Mouse (Mus musculus) kidney, embryonic 16.5 days (tissue): ENCODE measurements around the gene Dnajb4. TPM values are rescaled to one million over a fixed set of nuclear protein-coding genes. Genes with fewer than 3 reads are reported as not detected.

Source experiments
- ATAC-seq: fragments of 200-750 bp; cut with Nextera tagmentation; 2 replicates; pipeline ENCODE4 v1.8.0; 2017; ENCODE audit warnings: moderate TSS enrichment; ENCODE audit not compliant: low FRiP score, low TSS enrichment
- H3K27ac ChIP-seq: fragments of 300-500 bp; sonication (generic); 2 replicates; pipeline ENCODE4 v1.5.1; 2014; ENCODE audit warnings: low read length
- H3K27me3 ChIP-seq: fragments of 300-500 bp; sonication (generic); 2 replicates; pipeline ENCODE4 v1.6.1; 2014; ENCODE audit warnings: low read length, control low read depth, mixed read lengths; ENCODE audit not compliant: insufficient read depth
- H3K36me3 ChIP-seq: fragments of 300-500 bp; sonication (generic); 2 replicates; pipeline ENCODE4 v1.6.1; 2014; ENCODE audit warnings: low read length, control low read depth, mixed read lengths; ENCODE audit not compliant: insufficient read depth
- H3K4me1 ChIP-seq: fragments of 300-500 bp; sonication (generic); 2 replicates; pipeline ENCODE4 v1.6.1; 2014; ENCODE audit warnings: low read length, control low read depth, mixed read lengths; ENCODE audit not compliant: insufficient read depth
- H3K4me2 ChIP-seq: fragments of 300-500 bp; sonication (generic); replicated peaks from 2 replicates; pipeline ENCODE4 v1.6.1; 2014; ENCODE audit warnings: low read depth, low read length
- H3K4me3 ChIP-seq: fragments of 300-500 bp; sonication (generic); 2 replicates; pipeline ENCODE4 v1.5.1; 2014; ENCODE audit warnings: mild to moderate bottlenecking, low read length
- H3K9ac ChIP-seq: fragments of 300-500 bp; sonication (generic); replicated peaks from 2 replicates; pipeline ENCODE4 v1.6.1; 2014; ENCODE audit warnings: low read length
- H3K9me3 ChIP-seq: fragments of 300-500 bp; sonication (generic); 2 replicates; pipeline ENCODE4 v1.6.1; 2016; ENCODE audit warnings: low read length, control low read depth
- whole genome bisulfite sequencing: fragments of 180-500 bp; shearing (Covaris S2); extraction: QIAGEN DNeasy Blood & Tissue Kit; methylation state at CpG from one replicate; pipeline ENCODE4 v1.1.7; 2014; 5-methylcytosine and 5-hydroxymethylcytosine counted together
- polyA plus RNA-seq: library from polyadenylated mRNA; unstranded; fragments of >200 nt; fragmentation: Nextera tagmentation; extraction: Ambion mirVana; gene quantifications from 2 replicates; pipeline ENCODE4 v1.2.1, GENCODE M21; 2015

Gene Dnajb4
- polyA plus RNA-seq, 1 experiment from 2014 or later, result 34.1 TPM

GRCm38 (mm10) chr3:152235805-152236204 is 25.7 kb upstream of the Dnajb4 start:
- no peaks in the 10 kb centered on the region for H3K4me1 ChIP-seq
- no peak for ATAC-seq
- 98% methylated on average over 1 of the region's 1 CpGs for WGBS
- no peak overlapping the region for H3K27ac ChIP-seq
- no peak overlapping the region for H3K9ac ChIP-seq
- no peaks in the 10 kb centered on the region for H3K9me3 ChIP-seq
- H3K4me2 ChIP-seq, result no peak overlapping the region
- H3K27me3 ChIP-seq, result no peaks in the 10 kb centered on the region
- no peak overlapping the region for H3K4me3 ChIP-seq
- H3K36me3 ChIP-seq, result peaks cover 39% of the 10 kb centered on the region

GRCm38 (mm10) chr3:152235238-152235637 is 25.1 kb upstream of the Dnajb4 start:
- WGBS, result 100% methylated on average over 1 of the region's 1 CpGs
- H3K27me3 ChIP-seq, result no peaks in the 10 kb centered on the region
- no peak overlapping the region for H3K4me3 ChIP-seq
- no peaks in the 10 kb centered on the region for H3K4me1 ChIP-seq
- H3K9ac ChIP-seq, result no peak overlapping the region
- no peak overlapping the region for H3K4me2 ChIP-seq
- no peak overlapping the region for H3K27ac ChIP-seq
- no peak for ATAC-seq
- no peaks in the 10 kb centered on the region for H3K9me3 ChIP-seq
- H3K36me3 ChIP-seq, result peaks cover 45% of the 10 kb centered on the region

- Histone ChIP-seq H3K4me3 (no peak overlapping the region), H3K4me2 (no peak overlapping the region), H3K27ac (no peak overlapping the region), H3K4me1 (no peaks in the 10 kb centered on the region), H3K9me3 (no peaks in the 10 kb centered on the region), H3K36me3 (peaks cover 52% of the 10 kb centered on the region), H3K27me3 (no peaks in the 10 kb centered on the region), H3K9ac (no peak overlapping the region)
- 54% methylated on average over 6 of the region's 6 CpGs for WGBS
- no peak for ATAC-seq
Observed at GRCm38 (mm10) chr3:152231333-152232100, 21.4 kb upstream of the Dnajb4 start.

DNA sequence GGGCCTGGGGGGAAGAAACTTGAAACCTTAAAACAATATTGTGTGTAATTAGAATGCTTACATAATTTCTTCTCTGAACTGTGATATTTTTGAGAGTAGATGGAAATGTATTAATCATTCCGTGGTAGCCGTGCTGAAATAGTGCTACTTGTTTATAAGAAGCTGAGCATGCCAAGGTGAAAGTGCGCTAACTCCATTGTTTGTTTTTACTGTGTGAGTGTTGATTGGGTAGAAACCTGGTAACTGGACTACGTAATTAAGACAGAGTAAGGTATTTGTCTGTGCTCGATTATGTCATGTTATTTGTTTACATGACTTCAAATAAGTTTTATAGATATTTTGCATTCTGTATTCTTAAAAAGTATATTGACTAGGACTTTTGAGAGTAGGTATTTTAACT is 19.2 kb upstream of the Dnajb4 start:
- Histone ChIP-seq H3K4me1 (no peaks in the 10 kb centered on the region), H3K27me3 (no peaks in the 10 kb centered on the region), H3K27ac (no peak overlapping the region), H3K36me3 (peaks cover 63% of the 10 kb centered on the region), H3K9me3 (no peaks in the 10 kb centered on the region), H3K4me3 (no peak overlapping the region), H3K9ac (no peak overlapping the region), H3K4me2 (no peak overlapping the region)
- ATAC-seq, result no peak
- 87% methylated on average over 5 of the region's 5 CpGs for WGBS

DNA sequence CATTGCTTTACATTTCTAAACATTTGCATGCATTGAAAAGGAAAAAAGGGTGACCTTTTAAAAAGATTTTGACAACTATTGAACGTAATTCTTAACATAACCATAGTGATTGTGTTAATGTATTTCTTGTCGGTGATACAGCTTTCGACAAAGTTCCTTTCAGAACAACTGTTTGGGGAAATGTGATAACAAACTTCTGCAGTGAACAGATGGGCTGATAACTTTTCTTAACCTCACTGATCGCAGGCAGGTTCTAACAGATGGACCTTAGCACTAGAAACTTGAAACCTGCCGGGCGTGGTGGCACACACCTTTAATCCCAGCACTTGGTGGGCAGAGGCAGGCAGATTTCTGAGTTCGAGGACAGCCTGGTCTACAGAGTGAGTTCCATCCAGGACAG is 18.7 kb upstream of the Dnajb4 start:
- Histone ChIP-seq H3K4me3 (no peak overlapping the region), H3K9me3 (no peaks in the 10 kb centered on the region), H3K9ac (no peak overlapping the region), H3K4me2 (no peak overlapping the region), H3K4me1 (no peaks in the 10 kb centered on the region), H3K36me3 (peaks cover 67% of the 10 kb centered on the region), H3K27ac (no peak overlapping the region), H3K27me3 (no peaks in the 10 kb centered on the region)
- 94% methylated on average over 7 of the region's 7 CpGs for WGBS
- no peak for ATAC-seq

DNA sequence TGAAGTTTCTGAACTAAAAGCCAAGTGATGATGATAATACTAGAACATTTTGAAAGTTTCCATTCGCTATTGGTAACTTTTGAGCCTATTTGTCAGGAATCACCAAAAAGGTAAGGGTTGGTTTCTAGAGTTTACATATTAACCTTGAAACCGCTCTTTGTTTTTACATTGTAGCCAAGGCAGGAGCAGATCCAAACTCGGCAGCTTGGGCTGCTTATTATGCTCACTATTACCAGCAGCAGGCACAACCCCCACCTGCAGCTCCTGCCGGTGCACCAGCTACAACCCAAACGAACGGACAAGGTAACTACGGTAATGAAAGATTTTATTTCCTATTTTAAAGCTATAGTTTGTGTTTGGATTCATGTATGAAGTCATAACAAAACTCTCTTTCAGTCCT is 15.8 kb upstream of the Dnajb4 start:
- H3K4me3 ChIP-seq, result no peak overlapping the region
- no peaks in the 10 kb centered on the region for H3K27me3 ChIP-seq
- H3K9ac ChIP-seq, result no peak overlapping the region
- H3K4me2 ChIP-seq, result no peak overlapping the region
- 85% methylated on average over 7 of the region's 7 CpGs for WGBS
- no peak for ATAC-seq
- H3K9me3 ChIP-seq, result no peaks in the 10 kb centered on the region
- H3K27ac ChIP-seq, result no peak overlapping the region
- peaks cover 75% of the 10 kb centered on the region for H3K36me3 ChIP-seq
- H3K4me1 ChIP-seq, result no peaks in the 10 kb centered on the region

DNA sequence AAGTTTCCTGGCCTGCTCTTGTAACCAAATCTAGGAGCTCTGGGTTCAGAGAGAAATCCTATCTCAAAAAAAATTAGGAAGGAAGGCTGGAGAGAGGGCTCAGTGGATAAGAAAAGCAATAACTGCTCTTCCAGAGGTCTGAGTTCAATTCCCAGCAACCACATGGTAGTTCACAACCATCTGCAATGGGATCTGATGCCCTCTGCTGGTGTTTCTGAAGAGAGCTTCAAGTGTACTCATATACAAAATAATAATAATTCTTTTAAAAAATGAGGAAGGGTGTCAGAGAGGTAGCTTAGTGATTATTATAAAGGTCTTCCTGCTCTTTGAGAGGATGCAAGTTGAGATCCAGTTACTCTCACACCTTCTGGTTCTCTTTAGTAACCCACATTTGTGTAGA is 14.8 kb upstream of the Dnajb4 start:
- peaks cover 71% of the 10 kb centered on the region for H3K36me3 ChIP-seq
- H3K9ac ChIP-seq, result no peak overlapping the region
- no peaks in the 10 kb centered on the region for H3K9me3 ChIP-seq
- no peak overlapping the region for H3K4me3 ChIP-seq
- H3K4me1 ChIP-seq, result no peaks in the 10 kb centered on the region
- H3K27ac ChIP-seq, result no peak overlapping the region
- no peaks in the 10 kb centered on the region for H3K27me3 ChIP-seq
- no peak overlapping the region for H3K4me2 ChIP-seq
- ATAC-seq, result no peak

DNA sequence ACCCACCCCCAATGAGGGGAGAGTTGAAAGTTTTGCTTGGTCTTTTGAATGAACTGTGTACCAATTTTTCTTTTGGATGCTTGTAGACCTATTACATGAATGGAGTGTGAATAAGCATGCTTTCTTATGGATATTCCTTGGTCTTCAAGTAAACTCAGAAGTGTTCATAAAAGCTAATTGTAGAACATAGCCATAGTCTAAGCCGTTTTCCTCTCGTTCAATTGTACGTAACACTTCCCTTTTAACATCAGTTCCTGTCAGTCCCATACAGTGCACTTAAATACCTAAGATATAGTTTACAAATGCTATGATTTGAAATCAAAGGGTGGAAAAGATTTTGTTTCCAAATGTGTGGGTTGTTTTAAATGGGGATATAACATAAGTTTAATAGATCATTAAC is 3.3 kb upstream of the Dnajb4 start:
- ATAC-seq, result no peak
- 31% methylated on average over 3 of the region's 3 CpGs for WGBS
- Histone ChIP-seq H3K4me2 (peak overlapping the region; percentile 89), H3K4me3 (peak overlapping the region; percentile 93), H3K36me3 (peaks cover 24% of the 10 kb centered on the region), H3K9ac (no peak overlapping the region), H3K27me3 (no peaks in the 10 kb centered on the region), H3K27ac (no peak overlapping the region), H3K4me1 (peaks cover 26% of the 10 kb centered on the region), H3K9me3 (no peaks in the 10 kb centered on the region)

- Histone ChIP-seq H3K4me2 (peak overlapping the region; percentile 89), H3K9ac (peak overlapping the region; percentile 100), H3K9me3 (no peaks in the 10 kb centered on the region), H3K27me3 (no peaks in the 10 kb centered on the region), H3K4me1 (peaks cover 27% of the 10 kb centered on the region), H3K4me3 (peak overlapping the region; percentile 93), H3K36me3 (peaks cover 12% of the 10 kb centered on the region; the same call in 1 of the 2 replicates), H3K27ac (no peak overlapping the region)
- no peak for ATAC-seq
- WGBS, result 15% methylated on average over 7 of the region's 7 CpGs
Observed at GRCm38 (mm10) chr3:152211731-152212279, 1.7 kb upstream of the Dnajb4 start.

DNA sequence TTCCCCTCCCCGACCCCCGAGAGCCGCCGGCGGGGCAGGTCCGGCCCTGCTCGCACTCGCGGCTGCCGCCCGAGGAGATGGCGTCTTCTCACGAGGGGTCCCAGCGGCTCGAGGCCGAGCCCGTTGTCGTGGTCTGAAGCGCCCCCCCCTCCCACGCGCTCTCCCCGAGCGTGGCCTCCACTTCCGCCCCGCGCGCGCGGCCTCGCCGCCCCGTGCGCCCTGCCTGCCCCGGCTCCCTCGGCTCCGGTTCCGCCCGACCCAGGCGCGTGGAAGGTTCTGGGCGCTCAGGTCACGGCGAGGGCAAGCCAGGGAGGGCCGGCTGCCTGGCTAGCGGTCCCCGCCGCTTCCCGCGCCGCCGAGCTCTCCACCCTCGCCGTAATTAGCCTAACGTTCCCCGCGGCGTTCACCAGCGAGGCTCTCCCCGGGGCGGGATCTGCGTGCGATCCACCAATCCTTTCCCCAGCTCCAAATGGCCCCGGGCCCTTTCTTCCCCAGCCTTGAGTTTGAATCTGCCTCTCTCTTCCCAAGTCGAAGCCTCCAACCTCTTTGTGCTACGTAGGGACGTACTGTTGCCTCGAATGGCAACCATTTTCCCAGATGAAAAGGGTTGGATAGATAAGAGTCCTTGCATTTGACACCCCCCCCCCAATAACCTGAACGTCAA is 758 bp upstream of the Dnajb4 start:
- peak; percentile 69 for ATAC-seq
- H3K27ac ChIP-seq, result peak overlapping the region; percentile 96
- peak overlapping the region; percentile 89 for H3K4me2 ChIP-seq
- H3K9ac ChIP-seq, result peak overlapping the region; percentile 100
- peak overlapping the region; percentile 93 for H3K4me3 ChIP-seq
- H3K4me1 ChIP-seq, result peaks cover 27% of the 10 kb centered on the region
- H3K9me3 ChIP-seq, result no peaks in the 10 kb centered on the region
- WGBS, result under 1% methylated on average over 52 of the region's 68 CpGs
- H3K36me3 ChIP-seq, result peaks cover 5% of the 10 kb centered on the region; the same call in 1 of the 2 replicates
- H3K27me3 ChIP-seq, result no peaks in the 10 kb centered on the region
